Mouse (Mus musculus): Measurements from ENCODE around the gene Klhdc8a.

Klhdc8a gene

DNA sequence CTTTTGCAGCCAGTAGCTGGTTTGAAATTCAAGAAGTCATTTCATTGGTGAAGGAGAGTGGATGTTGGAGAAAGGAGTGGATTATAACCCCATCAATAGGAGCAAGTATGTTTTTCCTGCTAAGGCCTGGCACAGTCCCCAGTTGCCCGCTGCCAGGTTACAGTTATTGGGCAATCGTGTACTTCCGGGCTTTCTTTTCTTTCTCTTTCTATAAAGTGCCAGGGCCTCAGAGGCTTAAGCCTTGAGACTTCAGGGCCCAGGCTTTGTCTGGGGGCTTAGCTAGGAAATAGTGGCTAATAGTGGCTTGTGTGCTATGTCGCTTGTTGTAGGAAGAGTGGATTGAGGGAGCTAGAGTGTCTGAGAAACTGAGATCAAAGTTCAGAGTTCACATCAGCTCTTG is 19.0 kb downstream of the Klhdc8a start:
- DNase-seq (ENCODE audit: low read depth, low spot score), result no peak

DNA sequence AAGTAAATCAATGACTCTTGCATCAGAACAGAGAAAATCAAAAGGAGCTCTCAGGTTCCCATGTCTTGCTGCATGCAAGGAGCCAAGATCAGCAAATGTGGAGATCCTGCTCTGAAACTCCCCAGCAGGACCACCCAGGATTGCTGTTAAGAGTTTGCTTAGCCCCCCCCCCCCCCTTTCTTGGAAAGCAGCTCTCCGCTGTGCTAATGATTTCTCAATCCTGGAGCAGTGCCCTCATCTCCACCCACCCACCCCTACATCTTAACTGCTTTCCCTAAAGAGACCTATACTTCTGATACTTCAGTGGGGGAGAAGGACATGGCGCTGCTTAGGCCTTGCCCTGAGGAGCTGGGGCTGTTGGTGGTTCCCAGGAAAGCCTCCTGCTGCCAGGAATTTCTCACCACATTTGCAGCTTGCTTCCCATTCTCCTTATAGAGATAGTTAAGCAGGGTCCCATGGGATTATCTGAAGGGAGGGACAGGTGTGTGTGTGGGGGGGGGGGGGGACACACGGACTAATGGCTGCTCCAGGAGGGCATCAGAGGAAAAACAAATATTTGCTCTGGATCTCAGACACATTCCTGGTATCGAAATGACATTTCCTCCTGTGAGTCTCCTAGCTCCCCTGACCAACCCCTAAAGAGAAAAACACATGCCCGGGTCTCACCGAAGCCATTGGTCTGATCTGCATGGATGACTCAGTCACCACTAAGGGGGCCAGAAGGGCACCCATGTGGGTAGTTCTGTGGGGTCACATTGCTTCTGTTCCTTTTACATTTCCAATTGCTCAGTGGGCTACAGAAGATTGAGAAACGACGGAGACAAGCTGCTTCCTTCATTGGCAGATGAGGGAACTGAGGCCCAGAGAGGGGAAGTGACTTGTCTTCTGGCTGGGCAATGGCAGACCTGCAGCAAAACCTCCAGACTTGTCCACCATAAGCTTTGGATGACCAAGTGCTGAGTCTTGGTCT is 19.8 kb downstream of the Klhdc8a start:
- no peak for DNase-seq (ENCODE audit: low read depth, low spot score)

DNA sequence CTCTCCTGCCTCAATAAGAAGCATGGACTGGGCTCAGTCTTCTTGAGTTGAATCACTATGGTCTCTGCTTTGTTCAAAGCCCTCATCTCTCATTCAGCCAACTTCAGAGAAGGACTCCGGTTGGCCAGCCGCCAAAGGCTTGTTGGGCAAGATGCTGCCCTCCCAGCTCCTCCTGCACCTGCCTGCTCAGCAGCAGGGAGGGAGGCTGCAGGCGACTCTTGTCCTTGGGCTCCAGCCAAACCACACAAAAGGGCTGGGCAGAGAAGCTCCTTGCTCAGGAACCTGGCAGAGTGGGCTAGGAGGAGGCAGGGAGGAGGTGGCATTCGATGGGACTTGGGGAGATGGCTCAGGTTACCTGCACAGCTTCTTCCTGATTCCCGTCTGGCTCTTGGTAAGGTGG is 20.8 kb downstream of the Klhdc8a start:
- no peak for DNase-seq (ENCODE audit: low read depth, low spot score)

- DNase-seq (ENCODE audit: low read depth, low spot score), result no peak
These were observed 23.6 kb downstream of the Klhdc8a start for GRCm38 (mm10) chr1:132321821-132322580.

GRCm38 (mm10) chr1:132322711-132323542 is 24.5 kb downstream of the Klhdc8a start:
- no peak for DNase-seq (ENCODE audit: low read depth, low spot score)

GRCm38 (mm10) chr1:132326777-132327176 is 28.4 kb downstream of the Klhdc8a start:
- no peak for DNase-seq (ENCODE audit: low read depth, low spot score)

DNA sequence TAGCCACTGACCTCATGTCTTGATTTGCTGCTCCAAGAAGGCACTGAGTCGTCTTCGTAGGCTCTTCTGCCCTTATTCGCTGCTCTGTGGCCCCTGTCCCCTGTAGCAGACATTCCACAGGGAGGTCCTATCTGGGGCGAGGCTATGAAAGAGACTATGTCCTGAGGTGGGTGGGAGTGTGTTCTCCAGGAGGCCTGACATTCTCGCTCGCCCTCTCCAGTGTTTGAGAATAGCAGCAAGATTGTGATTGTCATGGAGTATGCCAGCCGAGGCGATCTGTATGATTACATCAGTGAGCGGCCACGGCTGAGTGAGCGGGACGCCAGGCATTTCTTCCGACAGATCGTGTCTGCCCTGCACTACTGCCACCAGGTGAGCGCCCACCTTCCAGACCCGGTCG is 29.1 kb downstream of the Klhdc8a start:
- DNase-seq (ENCODE audit: low read depth, low spot score), result no peak

GRCm38 (mm10) chr1:132328565-132328964 is 30.1 kb downstream of the Klhdc8a start:
- DNase-seq (ENCODE audit: low read depth, low spot score), result no peak

DNA sequence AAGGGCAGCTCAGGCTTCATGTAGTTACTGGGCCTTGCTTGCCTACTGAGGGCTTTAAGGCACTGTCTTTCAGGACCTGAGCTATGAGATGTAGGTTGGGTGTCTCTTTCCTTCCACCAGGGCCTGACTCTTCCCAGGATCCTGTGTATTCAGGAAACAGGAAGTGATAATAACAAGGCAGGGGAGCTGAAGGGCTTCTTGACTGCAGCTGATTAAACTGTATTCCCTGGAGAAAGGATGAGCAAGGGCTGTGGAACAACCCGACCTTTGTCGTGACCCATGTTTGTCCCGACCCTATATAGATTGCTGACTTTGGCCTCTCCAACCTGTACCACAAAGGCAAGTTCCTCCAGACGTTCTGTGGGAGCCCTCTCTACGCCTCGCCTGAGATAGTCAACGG is 31.2 kb downstream of the Klhdc8a start:
- DNase-seq (ENCODE audit: low read depth, low spot score), result no peak

- no peak for DNase-seq (ENCODE audit: low read depth, low spot score)
These were observed 32.0 kb downstream of the Klhdc8a start for GRCm38 (mm10) chr1:132330397-132330796.

- DNase-seq (ENCODE audit: low read depth, low spot score), result no peak
These were observed 32.9 kb downstream of the Klhdc8a start for GRCm38 (mm10) chr1:132331283-132331682.

DNA sequence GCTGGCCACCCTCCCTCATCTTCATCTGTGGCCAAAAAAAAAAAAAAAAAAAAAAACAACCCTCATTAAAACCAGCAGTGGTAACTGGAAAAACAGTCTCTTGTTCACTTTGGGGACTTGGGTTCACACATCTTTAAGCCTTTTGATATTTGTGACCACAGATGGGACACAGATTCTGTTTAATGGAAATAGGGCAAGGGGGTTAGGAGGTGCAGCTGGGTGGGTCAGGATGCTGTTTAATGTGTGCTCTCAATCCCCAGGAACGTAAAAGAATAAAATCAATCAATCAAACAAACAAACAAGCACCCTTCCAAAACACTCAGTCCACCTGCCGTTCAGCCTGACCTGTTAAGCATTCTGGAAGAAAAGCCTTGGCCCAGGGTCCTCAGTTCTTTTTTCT is 34.8 kb downstream of the Klhdc8a start:
- DNase-seq (ENCODE audit: low read depth, low spot score), result no peak

GRCm38 (mm10) chr1:132333675-132334141 is 35.3 kb downstream of the Klhdc8a start:
- DNase-seq (ENCODE audit: low read depth, low spot score), result peak; percentile 65

DNA sequence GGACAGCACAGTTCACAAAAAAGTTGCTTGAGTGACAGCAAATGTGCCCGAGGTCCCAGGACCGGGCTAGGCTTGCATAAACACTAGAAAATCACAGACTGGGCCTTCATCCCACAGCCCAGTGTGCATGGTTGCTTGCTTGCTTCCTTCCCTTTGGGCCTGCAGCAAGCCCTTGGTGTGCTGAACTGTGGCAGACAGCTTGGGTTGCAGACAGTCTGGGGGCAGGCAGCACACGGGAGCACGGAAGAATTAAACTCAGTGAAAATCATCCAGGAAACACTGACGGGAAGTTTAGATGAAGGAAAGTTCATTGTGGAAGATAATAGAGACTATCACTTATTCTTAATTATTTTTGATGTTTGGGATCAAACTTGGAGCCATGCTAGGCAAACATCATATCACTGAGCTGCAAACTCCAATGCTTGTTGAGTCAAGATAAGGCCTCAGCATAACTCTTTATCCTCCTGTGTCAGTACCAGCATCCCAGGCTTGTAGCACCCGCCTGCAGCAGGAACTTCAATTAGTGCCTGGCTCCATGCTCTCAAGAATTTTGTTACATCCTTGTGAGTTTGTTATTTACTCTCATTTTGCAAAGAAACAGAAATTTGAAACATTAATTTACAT is 35.9 kb downstream of the Klhdc8a start:
- DNase-seq (ENCODE audit: low read depth, low spot score), result no peak

DNA sequence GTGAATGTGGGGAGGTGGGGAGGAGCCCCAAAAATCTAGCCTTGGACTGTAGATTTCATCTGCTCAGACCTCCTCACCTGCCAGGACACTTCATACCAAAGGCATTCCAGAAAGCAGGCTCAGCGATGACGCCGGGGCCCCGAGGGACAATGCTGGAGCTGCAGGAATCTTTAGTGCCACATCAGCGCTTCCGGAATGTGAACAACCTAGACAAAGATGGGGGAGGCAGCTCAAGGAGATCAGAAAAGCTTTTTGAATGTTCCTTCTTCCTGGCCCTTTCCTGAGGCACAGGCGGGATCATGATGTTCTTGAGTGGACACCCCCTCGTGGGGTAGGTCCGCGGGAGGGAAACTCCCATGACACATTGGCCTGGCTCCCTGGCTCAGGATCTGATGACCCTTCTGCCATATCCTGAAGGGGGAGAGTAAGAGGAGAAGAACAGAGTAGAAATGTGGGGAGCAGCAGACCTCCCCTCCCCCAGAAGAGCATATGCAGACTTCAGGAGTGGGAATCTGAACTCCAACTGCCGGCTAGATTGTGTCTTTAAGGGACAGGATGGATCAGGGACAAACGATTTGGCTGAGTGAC is 37.0 kb downstream of the Klhdc8a start:
- DNase-seq (ENCODE audit: low read depth, low spot score), result peak; percentile 53

GRCm38 (mm10) chr1:132336921-132337320 is 38.5 kb downstream of the Klhdc8a start:
- no peak for DNase-seq (ENCODE audit: low read depth, low spot score)

DNA sequence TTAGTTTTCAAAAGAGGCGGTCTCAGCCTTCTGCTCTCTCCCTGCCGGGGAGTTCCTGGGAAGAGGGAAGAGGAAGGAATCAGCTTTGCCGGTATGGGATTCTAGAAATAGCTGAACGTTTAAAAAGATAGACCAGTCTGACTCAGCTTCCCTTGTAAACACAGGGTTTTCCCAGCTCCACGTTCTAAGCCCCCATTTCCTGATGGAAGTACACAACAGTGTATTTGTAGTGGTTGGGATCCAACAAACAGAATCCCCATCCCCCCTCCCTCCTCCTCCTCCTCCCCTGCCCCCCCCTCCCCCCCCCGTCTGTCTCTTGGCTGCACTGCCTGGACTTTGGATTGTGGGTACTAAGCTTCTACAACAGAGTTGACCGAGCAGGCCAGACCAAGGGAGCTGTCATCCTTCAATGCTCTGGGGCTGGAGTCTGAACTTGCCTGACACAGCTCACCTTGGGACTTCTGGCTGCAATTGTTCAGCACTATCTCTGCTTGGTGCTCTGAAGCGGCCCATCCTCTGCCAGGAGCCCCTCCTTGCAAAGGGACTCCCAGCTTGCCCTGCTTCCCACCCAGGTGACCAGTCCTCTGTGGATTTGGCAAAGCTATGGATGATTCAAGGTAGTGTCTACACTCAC is 39.7 kb downstream of the Klhdc8a start:
- no peak for DNase-seq (ENCODE audit: low read depth, low spot score)

DNA sequence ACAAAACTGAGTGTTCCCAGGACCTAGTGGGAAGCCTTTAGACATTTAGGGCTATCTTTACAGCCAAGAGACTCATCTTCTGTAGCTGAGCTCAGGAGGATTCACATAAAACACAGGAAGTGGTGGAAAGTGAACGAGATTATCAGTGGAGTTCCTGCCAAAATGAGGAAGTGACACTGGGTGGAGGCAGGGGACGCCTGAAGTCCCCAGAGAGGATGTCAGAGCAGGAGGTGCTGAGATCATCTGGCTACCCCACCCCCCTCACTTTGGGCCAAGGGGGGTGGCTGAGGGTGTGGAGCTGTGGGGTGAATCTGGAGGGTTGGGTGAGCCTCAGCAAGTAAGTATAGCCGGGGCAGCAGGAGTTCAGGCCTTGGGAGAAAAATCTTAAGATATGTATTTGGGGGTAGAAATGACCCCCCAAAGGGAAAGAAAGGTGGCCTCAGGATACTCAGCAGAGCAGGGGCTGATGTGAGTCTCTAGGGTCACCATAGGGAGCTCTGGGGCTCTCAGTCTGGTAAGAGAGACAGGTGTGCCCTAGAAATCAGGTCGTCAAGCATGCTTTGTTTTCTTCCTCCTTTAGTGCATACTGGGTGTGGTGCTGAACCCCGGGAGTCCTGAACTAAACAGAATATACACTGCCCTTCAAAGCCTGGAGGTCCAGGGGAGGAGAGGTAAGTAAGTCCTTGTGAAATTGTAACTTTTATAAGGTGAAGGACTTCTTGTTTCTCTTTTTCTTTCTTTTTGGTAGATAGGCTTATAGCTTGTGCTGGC is 43.5 kb downstream of the Klhdc8a start:
- peak; percentile 82 for DNase-seq (ENCODE audit: low read depth, low spot score)

GRCm38 (mm10) chr1:132342518-132342917 is 44.1 kb downstream of the Klhdc8a start:
- no peak for DNase-seq (ENCODE audit: low read depth, low spot score)

DNA sequence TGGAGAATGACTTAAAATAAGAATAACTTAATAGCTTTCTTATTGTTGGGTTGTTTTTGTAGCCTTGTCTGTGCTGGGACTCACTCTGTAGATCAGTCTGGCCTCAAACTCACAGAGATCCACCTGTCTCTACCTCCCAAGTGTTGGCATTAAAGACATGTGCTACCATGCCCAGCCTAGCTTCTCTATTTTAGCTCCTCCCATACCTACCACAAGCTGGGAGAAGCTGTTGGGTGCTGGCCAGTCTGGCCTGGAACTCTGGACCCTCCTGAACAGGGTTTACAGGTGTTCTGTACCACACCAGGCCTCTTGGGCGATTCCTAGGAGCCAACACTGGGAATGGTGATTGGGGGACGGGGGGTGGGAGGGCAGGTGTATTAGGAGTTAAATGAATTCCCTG is 44.8 kb downstream of the Klhdc8a start:
- no peak for DNase-seq (ENCODE audit: low read depth, low spot score)

All from skeletal muscle tissue, adult 2 months (tissue).